Mouse (Mus musculus) heart, adult 18-20 months (tissue): ENCODE data around the gene Cdc42ep1. TPM values are rescaled to one million over a fixed set of nuclear protein-coding genes. Genes with fewer than 3 reads are reported as not detected.

Experiments used
- DNase-seq, 2 experiments: peaks; one replicate each; pipeline ENCODE4 v3.0.0; 2021 to 2022; ENCODE audit warnings: mixed read lengths in 1 of 2
- microRNA-seq, 2 experiments: library from miRNA; unstranded; fragments of <30 nt; microRNA quantifications; one replicate each; pipeline ENCODE4 v1.2.0; 2022
- total RNA-seq, 2 experiments: library from RNA; stranded (reverse); gene quantifications; 2 replicates each; pipeline ENCODE4 v1.2.3; 2021

The Cdc42ep1 gene
- total RNA-seq, 2 experiments from 2014 or later, result 26.3 to 27.9 TPM

DNA sequence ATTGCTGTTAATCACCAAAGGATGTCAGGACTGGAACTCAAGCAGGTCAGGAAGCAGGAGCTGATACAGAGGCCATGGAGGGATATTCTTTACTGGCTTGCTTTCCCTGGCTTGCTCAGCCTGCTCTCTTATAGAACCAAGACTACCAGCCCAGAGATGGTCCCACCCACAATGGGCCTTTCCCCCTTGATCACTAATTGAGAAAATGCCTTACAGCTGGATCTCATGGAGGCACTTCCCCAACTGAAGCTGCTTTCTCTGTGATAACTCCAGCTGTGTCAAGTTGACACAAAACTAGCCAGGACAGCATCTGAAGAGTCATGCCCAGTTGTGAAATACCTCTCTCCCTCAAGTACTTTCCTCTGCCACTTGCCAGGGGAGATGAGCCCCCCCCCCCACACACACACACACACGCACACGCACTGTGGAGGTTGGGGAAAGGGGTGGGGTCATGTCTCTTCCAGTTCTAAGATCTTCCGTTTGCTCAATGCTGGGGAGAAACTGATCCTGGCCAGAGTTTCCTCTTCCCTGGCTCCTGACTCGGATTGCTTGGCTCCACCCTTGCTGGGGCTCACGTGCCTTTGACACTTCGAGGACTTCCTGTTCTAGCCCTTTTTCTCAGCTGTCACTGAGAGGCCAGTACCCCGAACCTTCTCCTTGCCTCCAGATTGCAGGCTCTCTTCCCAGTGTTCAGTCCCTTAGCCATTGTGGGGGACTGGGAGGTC, 36.5 kb downstream of the Cdc42ep1 start:
- peak; percentile 56 to 73 for DNase-seq

DNA sequence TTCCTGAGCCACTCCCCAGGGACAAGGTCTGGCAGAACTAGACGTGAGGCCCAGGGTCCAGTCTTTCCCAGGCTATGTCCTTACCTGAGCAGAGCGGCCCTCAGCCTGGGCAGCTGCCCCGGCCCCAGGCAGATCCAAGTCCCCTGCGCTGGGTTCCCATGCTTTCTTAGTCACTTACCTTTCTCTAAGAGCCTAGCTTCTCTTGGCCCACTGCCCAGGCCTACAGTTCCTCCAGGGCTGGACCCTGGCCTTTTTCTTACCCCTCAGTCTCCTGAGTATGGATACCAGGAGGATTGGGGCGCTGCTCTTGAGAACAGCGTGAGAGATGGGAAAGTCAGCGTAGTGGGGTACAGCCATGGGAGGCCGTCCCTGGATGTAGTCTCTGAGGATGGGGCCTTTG, 38.0 kb downstream of the Cdc42ep1 start:
- no peak for DNase-seq

DNA sequence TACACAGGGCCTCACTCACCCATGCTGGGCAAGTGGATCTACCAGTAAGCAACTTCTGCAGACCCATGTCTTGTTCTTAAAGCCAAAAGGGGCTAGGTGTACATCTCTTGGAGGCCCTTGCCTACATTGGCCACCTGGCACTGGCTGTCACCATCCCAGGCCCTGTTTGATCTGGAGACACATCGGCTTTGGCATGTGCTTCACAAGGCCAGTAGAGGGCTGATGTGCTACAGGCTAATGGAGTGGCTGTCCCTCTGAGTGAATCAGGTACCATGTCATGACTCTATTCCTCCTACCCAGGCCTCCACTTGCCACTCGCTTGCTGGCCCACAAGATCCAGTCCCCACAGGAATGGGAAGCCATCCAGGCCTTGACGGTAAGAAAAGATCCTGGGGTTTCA, 39.4 kb downstream of the Cdc42ep1 start:
- DNase-seq, result no peak

DNA sequence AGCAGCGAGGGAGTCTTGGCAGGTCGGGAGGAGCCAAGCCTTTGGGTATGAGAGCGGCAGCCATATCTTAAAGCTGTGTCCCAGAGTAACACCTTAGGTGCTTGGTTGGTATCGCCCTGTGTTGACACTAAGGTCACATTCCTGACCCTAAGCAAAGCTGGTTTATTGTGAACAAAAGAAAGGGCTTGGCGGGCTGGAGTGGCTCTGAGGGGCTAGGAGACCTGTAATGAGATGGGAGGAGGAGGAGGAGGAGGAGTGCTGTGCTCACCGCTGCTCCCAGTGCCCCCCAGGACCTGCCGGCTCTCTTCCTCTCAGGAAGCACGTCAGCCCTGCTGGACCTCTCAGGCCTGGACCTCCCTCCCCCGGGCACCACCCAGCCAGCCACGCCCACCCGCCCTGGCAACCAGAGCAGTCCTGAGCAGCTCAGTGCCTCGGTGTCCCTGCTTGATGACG, 47.0 kb downstream of the Cdc42ep1 start:
- no peak for DNase-seq

DNA sequence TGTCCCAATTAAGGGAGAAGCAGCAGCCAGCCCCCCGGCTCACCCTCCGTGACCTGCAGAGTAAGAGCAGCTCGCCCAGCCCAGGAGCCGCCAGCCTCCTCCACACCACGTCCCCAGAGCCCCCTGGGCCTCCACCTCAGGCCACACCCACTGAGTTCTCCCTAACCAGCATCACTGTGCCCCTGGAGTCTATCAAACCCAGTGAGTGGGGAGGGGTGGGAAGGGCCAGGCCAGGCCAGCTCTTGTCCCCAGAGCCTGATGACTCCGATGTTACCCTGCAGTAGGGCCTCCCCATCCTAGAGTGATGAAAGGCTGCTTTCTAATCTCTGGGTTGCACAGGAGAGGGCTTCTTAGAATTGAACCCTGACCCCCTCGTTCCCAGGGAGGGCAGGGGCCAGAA, 50.0 kb downstream of the Cdc42ep1 start:
- no peak for DNase-seq

DNA sequence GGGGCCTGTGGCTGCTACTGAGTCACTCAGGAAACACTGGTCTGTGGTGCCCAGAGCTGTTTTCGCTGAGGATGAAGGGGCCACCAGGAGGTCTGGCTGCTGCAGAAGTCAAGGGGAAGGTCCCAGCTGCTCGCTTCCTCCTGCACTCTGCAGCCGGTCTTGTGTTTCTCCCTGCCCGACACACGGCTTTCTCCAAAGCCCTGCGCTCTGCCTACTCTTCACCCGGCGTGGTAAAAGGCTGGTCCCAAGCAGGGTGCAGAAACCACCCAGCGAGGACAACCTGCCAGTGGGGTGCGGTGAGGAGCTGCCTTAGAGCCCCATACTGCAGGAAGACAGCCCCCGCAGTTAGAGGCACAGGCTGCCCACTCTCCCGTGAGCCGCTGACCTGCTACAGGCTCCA, 52.3 kb downstream of the Cdc42ep1 start:
- DNase-seq, result peak in 1 of 2 experiments; percentile 21

DNA sequence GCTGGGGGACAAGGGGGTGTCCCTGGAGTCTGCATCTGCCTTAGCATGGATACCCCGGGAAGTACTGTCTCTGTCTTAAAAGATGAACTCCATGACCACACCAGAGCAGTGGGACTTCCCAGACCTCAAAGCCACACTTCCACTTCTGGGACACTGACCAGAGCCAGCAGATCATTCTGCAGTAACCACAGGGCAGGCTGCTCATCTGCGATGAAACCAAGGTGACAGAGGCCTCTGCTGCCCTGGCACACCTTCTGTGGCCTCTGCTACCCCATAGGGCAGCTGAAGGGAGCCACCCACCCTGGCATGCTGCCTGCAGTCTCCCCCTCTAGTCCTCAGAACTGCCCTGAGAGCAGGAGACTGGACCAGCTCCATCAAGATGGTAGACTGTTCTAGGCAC, 53.3 kb downstream of the Cdc42ep1 start:
- peak in 1 of 2 experiments; percentile 22 for DNase-seq

DNA sequence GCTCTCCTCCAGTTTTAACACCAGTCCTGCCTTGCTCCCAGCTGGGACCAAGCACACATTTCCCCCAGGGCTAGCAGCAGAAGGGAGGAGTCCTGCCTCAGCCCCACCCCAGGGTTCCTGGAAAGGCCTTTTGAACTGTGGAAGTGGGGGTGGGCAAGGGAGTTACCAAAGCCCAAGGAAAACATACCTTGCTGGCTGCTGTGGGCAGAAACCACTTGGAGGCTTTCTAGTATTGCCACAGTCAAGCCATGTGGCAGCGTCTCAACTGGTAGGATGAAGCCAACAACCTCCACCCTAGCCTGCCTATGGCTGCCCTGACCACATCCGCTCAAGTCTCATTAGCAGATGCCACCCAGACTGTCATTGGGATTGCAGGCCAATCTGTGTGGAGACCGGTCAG, 53.7 kb downstream of the Cdc42ep1 start:
- DNase-seq, result no peak

DNA sequence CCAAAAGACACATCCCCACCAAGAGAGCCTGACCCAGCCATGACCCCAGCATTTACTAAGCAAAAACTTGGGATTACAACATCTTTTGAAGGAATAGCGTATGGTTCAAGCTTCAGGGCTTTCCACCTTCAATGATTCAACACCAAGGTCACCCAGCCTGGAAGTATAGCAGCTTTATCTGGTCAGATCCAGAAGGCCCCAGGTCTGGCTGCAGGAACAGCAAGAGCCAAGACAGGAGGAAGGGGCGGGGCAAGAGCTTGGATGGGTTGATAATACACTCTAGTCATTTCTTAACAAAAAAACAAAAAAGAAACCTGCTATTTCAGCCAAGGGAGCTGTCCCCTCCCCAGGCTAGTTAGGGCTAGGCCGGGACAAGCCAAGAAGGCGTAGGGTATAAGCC, 55.1 kb downstream of the Cdc42ep1 start:
- no peak for DNase-seq

DNA sequence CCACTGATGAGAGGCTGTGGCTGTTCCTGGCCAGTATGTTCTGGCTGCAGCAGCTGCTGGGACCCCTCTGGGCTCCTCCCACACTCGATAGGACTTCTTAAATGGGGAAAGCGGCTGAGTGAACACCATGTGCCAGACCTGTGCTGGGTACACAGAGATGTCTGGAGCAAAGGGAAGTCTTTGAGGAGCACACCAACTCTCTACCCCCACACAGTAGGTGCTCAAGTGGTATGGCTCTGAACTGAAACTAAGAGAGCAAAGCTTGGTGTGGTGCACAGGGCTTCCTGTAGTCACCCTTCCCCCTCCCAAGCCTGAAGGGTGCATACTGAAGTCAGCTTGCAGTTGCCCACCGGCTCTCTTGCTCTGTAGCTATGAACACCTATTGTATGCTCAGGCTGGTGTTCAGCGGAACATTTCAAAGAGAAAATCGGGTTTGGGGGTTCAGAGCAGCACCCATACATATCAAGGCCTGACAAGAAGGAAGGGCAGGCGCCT, 56.1 kb downstream of the Cdc42ep1 start:
- no peak for DNase-seq

DNA sequence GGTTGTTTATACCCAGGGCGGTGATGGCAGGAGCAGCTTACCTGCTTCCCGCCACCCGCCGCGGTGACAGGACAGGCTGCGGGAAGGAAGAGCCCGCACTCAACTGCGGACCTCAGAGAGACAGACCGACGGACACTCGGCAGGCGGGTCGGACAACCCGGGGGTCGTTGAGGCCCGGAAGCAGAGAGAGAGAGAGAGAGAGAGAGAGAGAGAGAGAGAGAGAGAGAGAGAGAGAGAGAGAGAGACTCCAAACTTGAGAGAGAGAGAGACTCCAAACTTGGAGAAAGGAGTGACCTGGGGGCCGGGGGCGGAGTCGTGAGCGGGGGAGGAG, 57.0 kb downstream of the Cdc42ep1 start, which contains the start of gene Gm49510:
Gene Gm49510, plus strand, starts transcription at position 259 of the 331 bp plus-strand sequence.
- DNase-seq, result peak in 1 of 2 experiments; percentile 42

DNA sequence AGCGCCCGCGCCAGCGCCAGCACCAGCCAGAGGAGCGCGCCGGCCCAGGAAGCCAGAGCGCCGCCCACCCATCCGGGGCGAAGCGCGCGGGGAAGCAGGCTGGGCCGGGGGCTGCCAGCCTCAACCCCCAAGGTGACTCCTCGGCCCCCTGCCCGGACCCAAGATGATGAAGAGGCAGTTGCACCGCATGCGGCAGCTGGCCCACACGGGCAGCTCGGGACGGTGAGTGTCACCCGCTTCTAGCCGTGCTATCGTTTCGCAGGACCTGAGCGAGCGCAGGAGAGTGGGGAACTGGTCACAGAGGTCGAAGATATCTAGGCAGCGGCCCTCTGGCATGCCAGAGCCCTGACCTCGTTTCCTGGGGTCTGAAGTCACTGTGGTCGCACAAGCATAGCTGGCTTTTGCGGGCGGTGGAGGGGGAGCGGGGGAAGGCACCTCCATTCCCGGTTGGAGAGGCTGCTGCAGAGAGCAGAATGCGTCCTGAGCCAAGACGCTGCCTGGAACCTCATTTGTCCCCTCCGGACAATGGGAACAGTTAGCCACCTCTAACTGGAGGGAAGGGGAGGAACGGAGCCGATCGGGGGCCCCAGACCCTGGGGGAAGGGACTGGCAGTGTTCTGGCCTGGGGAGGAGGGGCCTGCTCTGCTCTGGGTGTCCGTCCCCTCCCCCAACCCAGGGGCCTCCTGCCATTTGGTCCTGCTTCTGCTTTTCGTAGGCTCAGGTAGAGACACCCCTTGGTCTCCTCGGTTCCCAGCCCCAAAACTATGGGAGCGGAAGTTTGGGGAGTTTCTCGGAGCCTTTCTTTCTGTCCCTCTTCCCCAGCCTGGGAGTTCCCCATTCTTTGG, 57.5 kb downstream of the Cdc42ep1 start, which contains the start of gene Sh3bp1:
Gene Sh3bp1, plus strand, starts transcription at position 29 of the 845 bp plus-strand sequence.
- DNase-seq, result peak; percentile 72 to 73

Small RNA genes lying within 50 kb of the gene (microRNA-seq; reads per million reads assigned to microRNA genes)
- 0 to 0.54 reads per million in 2 experiments for gene Mir6955

Other genes starting within 250 kb of the Cdc42ep1 start
- 1 to 10 TPM; 3.8 to 6.3 TPM for gene Cyth4, start 245.6 kb upstream of the Cdc42ep1 start, total RNA-seq
- 1 to 10 TPM; 1.6 to 2.2 TPM for gene Elfn2, start 123.9 kb upstream of the Cdc42ep1 start, total RNA-seq
- 10 to 100 TPM; 10.8 to 11.0 TPM for gene Mfng, start 69.1 kb upstream of the Cdc42ep1 start, total RNA-seq
- gene Card10, start 39.6 kb upstream of the Cdc42ep1 start, total RNA-seq, result 10 to 100 TPM; 14.1 to 14.5 TPM
- gene Lgals2, start 12.9 kb downstream of the Cdc42ep1 start, total RNA-seq, result not detected
- gene Gga1, start 34.6 kb downstream of the Cdc42ep1 start, total RNA-seq, result 10 to 100 TPM; 40.3 to 45.2 TPM
- under 1 TPM; 0.10 to 0.27 TPM for gene Gm49510, start 57.0 kb downstream of the Cdc42ep1 start, total RNA-seq
- gene Sh3bp1, start 57.1 kb downstream of the Cdc42ep1 start, total RNA-seq, result 1 to 10 TPM; 3.5 to 7.1 TPM
- gene Pdxp, start 71.3 kb downstream of the Cdc42ep1 start, total RNA-seq, result under 1 TPM; 0.62 to 0.64 TPM
- gene Lgals1, start 84.1 kb downstream of the Cdc42ep1 start, total RNA-seq, result 100 to 1,000 TPM; 185 to 222 TPM
- gene Nol12, start 92.3 kb downstream of the Cdc42ep1 start, total RNA-seq, result 10 to 100 TPM; 15.7 to 19.1 TPM
- gene Triobp, start 105.1 kb downstream of the Cdc42ep1 start, total RNA-seq, result 10 to 100 TPM; 25.5 to 30.2 TPM
- 10 to 100 TPM; 62.5 to 70.0 TPM for gene H1f0, start 185.8 kb downstream of the Cdc42ep1 start, total RNA-seq
- gene Galr3, start 199.3 kb downstream of the Cdc42ep1 start, total RNA-seq, result not detected
- 1 to 10 TPM; 7.2 to 8.6 TPM for gene Ankrd54, start 220.3 kb downstream of the Cdc42ep1 start, total RNA-seq
- 10 to 100 TPM; 70.4 to 73.8 TPM for gene Eif3l, start 232.6 kb downstream of the Cdc42ep1 start, total RNA-seq